Mouse (Mus musculus) midbrain, embryonic 15.5 days (tissue): ENCODE results near the gene Ppme1. TPM values are rescaled to one million over a fixed set of nuclear protein-coding genes. Genes with fewer than 3 reads are reported as not detected.

ENCODE experiments used
- ATAC-seq: fragments of 200-750 bp; cut with Nextera tagmentation; replicated peaks from 2 replicates; pipeline ENCODE4 v1.8.0; 2017; ENCODE audit warnings: moderate TSS enrichment
- H3K27ac ChIP-seq: fragments of 300-500 bp; sonication (generic); 2 replicates; pipeline ENCODE4 v1.5.1; 2015; ENCODE audit warnings: mild to moderate bottlenecking, inconsistent platforms
- H3K27me3 ChIP-seq: fragments of 300-500 bp; sonication (generic); replicated peaks from 2 replicates; pipeline ENCODE4 v1.6.1; 2015; ENCODE audit warnings: inconsistent platforms
- H3K36me3 ChIP-seq: fragments of 300-500 bp; sonication (generic); replicated peaks from 2 replicates; pipeline ENCODE4 v1.6.1; 2015; ENCODE audit warnings: inconsistent platforms
- H3K4me1 ChIP-seq: fragments of 300-500 bp; sonication (generic); 2 replicates; pipeline ENCODE4 v1.6.1; 2015; ENCODE audit warnings: inconsistent platforms
- H3K4me2 ChIP-seq: fragments of 300-500 bp; sonication (generic); 2 replicates; pipeline ENCODE4 v1.6.1; 2015; ENCODE audit warnings: inconsistent platforms, mild to moderate bottlenecking, moderate library complexity
- H3K4me3 ChIP-seq: fragments of 300-500 bp; sonication (generic); 2 replicates; pipeline ENCODE4 v1.5.1; 2015; ENCODE audit warnings: mild to moderate bottlenecking, inconsistent platforms
- H3K9ac ChIP-seq: fragments of 300-500 bp; sonication (generic); 2 replicates; pipeline ENCODE4 v1.6.1; 2015; ENCODE audit warnings: mild to moderate bottlenecking, inconsistent platforms
- H3K9me3 ChIP-seq: fragments of 300-500 bp; sonication (generic); 2 replicates; pipeline ENCODE4 v1.6.1; 2016; ENCODE audit warnings: inconsistent platforms
- WGBS: fragments of 180-500 bp; shearing (Covaris S2); methylation state at CpG from one replicate; pipeline ENCODE4 v1.1.7; 2015; ENCODE audit warnings: mixed read lengths; 5-methylcytosine and 5-hydroxymethylcytosine counted together
- polyA plus RNA-seq: library from polyadenylated mRNA; unstranded; fragments of >200 nt; fragmentation: Nextera tagmentation; extraction: Ambion mirVana; gene quantifications from 2 replicates; pipeline ENCODE4 v1.2.1, GENCODE M21; 2015

The Ppme1 gene
- 183 and 188 TPM in 2 replicates for polyA plus RNA-seq

- WGBS = under 1% methylated on average over 54 of the region's 54 CpGs
- Histone ChIP-seq H3K36me3 (no peaks in the 10 kb centered on the region), H3K9ac (peak within 1 kb of the TSS; percentile 74), H3K27ac (peak within 1 kb of the TSS; percentile 89), H3K4me3 (peak within 1 kb of the TSS; percentile 68), H3K9me3 (no peaks in the 10 kb centered on the region), H3K4me2 (peak within 1 kb of the TSS; percentile 63), H3K27me3 (no peaks in the 10 kb centered on the region), H3K4me1 (peaks cover 29% of the 10 kb centered on the region)
- peak; percentile 99 for ATAC-seq
Observed at GRCm38 (mm10) chr7:100371495-100372451, at the start of gene Ppme1, which contains the start of gene C2cd3. Gene Ppme1 (minus strand): TSS chr7:100372307. Gene C2cd3 (plus strand): TSS chr7:100372233.

GRCm38 (mm10) chr7:100408684-100409083 lies 36.6 kb upstream of the Ppme1 start:
- ATAC-seq = no peak
- Histone ChIP-seq H3K4me2 (no peak overlapping the region), H3K9ac (no peak overlapping the region), H3K36me3 (peaks cover 42% of the 10 kb centered on the region), H3K27ac (no peak overlapping the region), H3K4me3 (no peak overlapping the region), H3K9me3 (no peaks in the 10 kb centered on the region), H3K27me3 (no peaks in the 10 kb centered on the region), H3K4me1 (no peaks in the 10 kb centered on the region)
- WGBS = 95% methylated on average over 4 of the region's 4 CpGs

GRCm38 (mm10) chr7:100407677-100408076 lies 35.6 kb upstream of the Ppme1 start:
- ATAC-seq = no peak
- no peaks in the 10 kb centered on the region for H3K9me3 ChIP-seq
- H3K36me3 ChIP-seq = peaks cover 35% of the 10 kb centered on the region
- no peak overlapping the region for H3K4me2 ChIP-seq
- no peak overlapping the region for H3K9ac ChIP-seq
- no peaks in the 10 kb centered on the region for H3K4me1 ChIP-seq
- H3K27me3 ChIP-seq = no peaks in the 10 kb centered on the region
- WGBS = 96% methylated on average over 5 of the region's 5 CpGs
- no peak overlapping the region for H3K4me3 ChIP-seq
- no peak overlapping the region for H3K27ac ChIP-seq

DNA sequence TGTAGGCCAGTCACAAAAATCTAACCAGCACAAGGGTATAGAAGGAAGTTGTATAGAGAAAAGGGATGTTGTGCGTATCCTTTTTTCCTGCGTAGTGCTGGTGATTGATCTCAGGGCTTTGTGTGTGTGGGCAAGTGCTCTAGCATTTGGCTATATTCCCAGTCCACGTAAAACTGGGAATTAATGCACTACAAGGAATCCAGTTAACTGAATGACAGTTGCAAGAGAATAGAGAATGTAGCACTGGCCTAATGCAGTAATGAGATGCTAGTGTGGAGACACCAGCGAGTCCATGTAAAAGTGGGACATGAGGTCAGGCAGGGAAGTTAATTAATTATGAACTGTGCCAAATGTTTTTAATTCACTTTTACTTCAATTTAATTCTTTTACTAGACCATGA lies 30.6 kb upstream of the Ppme1 start:
- Histone ChIP-seq H3K9me3 (no peaks in the 10 kb centered on the region), H3K9ac (no peak overlapping the region), H3K4me3 (no peak overlapping the region), H3K27me3 (no peaks in the 10 kb centered on the region), H3K4me1 (no peaks in the 10 kb centered on the region), H3K36me3 (peaks cover 28% of the 10 kb centered on the region), H3K4me2 (no peak overlapping the region), H3K27ac (no peak overlapping the region)
- ATAC-seq = no peak
- WGBS = 66% methylated on average over 4 of the region's 4 CpGs

GRCm38 (mm10) chr7:100400899-100401539 lies 28.9 kb upstream of the Ppme1 start:
- ATAC-seq = no peak
- Histone ChIP-seq H3K27ac (no peak overlapping the region), H3K27me3 (no peaks in the 10 kb centered on the region), H3K4me2 (no peak overlapping the region), H3K9me3 (no peaks in the 10 kb centered on the region), H3K4me1 (no peaks in the 10 kb centered on the region), H3K36me3 (peaks cover 26% of the 10 kb centered on the region; the same call in 1 of the 2 replicates), H3K4me3 (no peak overlapping the region), H3K9ac (no peak overlapping the region)
- 78% methylated on average over 4 of the region's 4 CpGs for WGBS

GRCm38 (mm10) chr7:100399231-100399913 lies 27.3 kb upstream of the Ppme1 start:
- no peaks in the 10 kb centered on the region for H3K9me3 ChIP-seq
- H3K27me3 ChIP-seq = no peaks in the 10 kb centered on the region
- ATAC-seq = no peak
- 51% methylated on average over 8 of the region's 8 CpGs for whole genome bisulfite sequencing
- H3K4me1 ChIP-seq = no peaks in the 10 kb centered on the region
- H3K36me3 ChIP-seq = peaks cover 31% of the 10 kb centered on the region; the same call in 1 of the 2 replicates
- no peak overlapping the region for H3K27ac ChIP-seq
- no peak overlapping the region for H3K9ac ChIP-seq
- H3K4me3 ChIP-seq = no peak overlapping the region
- no peak overlapping the region for H3K4me2 ChIP-seq

- no peaks in the 10 kb centered on the region for H3K4me1 ChIP-seq
- H3K4me2 ChIP-seq = no peak overlapping the region
- H3K9ac ChIP-seq = no peak overlapping the region
- no peak overlapping the region for H3K27ac ChIP-seq
- no peaks in the 10 kb centered on the region for H3K27me3 ChIP-seq
- H3K36me3 ChIP-seq = peaks cover 43% of the 10 kb centered on the region; the same call in 1 of the 2 replicates
- ATAC-seq = no peak
- 79% methylated on average over 2 of the region's 2 CpGs for WGBS
- no peaks in the 10 kb centered on the region for H3K9me3 ChIP-seq
- H3K4me3 ChIP-seq = no peak overlapping the region
Observed at GRCm38 (mm10) chr7:100392265-100392664, 20.2 kb upstream of the Ppme1 start.

DNA sequence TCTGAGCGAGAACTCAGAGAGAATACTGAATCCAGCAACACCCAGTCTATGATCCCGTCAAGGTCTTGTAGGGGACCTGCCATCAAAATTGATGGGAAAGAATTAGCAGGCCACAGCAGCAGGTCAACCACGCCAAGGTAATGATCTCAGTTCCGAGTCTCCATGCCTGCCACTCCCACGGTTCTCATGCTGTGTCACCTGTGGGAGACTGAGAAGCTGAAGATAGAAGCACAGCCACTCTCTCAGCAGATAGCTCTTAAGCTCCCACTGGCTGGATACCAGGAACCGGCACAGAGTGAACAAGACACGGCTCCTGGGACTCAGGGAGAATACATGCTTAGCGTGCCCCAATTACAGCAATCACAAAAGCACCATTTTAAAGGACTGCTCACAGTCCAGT lies 18.1 kb upstream of the Ppme1 start:
- no peak overlapping the region for H3K4me3 ChIP-seq
- H3K4me2 ChIP-seq = no peak overlapping the region
- H3K4me1 ChIP-seq = no peaks in the 10 kb centered on the region
- no peaks in the 10 kb centered on the region for H3K9me3 ChIP-seq
- no peak overlapping the region for H3K9ac ChIP-seq
- peaks cover 31% of the 10 kb centered on the region; the same call in 1 of the 2 replicates for H3K36me3 ChIP-seq
- ATAC-seq = no peak
- 96% methylated on average over 8 of the region's 8 CpGs for WGBS
- no peaks in the 10 kb centered on the region for H3K27me3 ChIP-seq
- H3K27ac ChIP-seq = no peak overlapping the region

- Histone ChIP-seq H3K27ac (no peak overlapping the region), H3K9ac (no peak overlapping the region), H3K36me3 (peaks cover 23% of the 10 kb centered on the region; the same call in 1 of the 2 replicates), H3K9me3 (no peaks in the 10 kb centered on the region), H3K4me1 (no peaks in the 10 kb centered on the region), H3K4me2 (no peak overlapping the region), H3K27me3 (no peaks in the 10 kb centered on the region), H3K4me3 (no peak overlapping the region)
- WGBS = 91% methylated on average over 2 of the region's 2 CpGs
- ATAC-seq = no peak
Observed at GRCm38 (mm10) chr7:100388174-100388573, 16.1 kb upstream of the Ppme1 start.

DNA sequence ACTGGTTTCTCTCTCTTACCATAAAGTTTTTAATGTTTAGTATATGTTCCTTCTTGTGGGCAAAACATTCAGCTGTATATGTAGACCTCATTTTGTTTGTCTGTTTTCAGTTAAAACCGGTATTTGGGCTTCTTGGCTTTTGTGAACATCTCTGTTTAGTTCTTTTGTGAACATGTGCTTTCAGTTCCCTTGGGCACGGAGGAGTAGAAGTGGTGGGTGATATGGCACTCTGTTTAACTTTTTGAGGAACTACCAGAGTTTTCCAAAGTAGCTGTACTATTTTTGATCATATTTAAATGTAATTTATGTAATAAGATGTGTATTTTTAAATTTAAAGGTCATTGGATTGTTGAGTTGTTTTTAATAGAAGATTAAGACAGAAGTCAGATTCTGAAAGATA lies 11.1 kb upstream of the Ppme1 start:
- H3K4me2 ChIP-seq = no peak overlapping the region
- H3K4me3 ChIP-seq = no peak overlapping the region
- no peak overlapping the region for H3K27ac ChIP-seq
- H3K9ac ChIP-seq = no peak overlapping the region
- no peaks in the 10 kb centered on the region for H3K9me3 ChIP-seq
- H3K36me3 ChIP-seq = peaks cover 24% of the 10 kb centered on the region
- ATAC-seq = no peak
- H3K27me3 ChIP-seq = no peaks in the 10 kb centered on the region
- H3K4me1 ChIP-seq = no peaks in the 10 kb centered on the region
- WGBS = 85% methylated on average over 2 of the region's 2 CpGs

DNA sequence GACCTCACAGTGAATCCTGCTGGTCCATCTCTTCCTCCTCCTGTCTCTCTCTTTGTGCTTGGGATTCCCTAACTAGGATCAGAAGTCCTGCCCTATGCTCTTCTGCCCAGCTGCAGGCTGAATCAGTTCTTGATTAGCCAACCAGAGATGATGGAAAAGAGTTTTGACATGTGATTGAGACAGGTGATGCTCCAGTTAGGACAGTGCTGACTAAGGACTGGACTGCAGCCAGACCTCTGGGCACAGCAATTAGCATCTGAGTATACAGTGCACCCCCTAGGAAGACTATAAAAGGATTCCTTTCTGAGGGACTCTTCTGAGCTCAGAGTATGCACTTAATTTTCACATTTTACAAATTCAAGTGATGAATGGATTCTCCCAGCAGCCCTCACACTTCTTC lies 9.1 kb upstream of the Ppme1 start:
- no peak overlapping the region for H3K4me2 ChIP-seq
- H3K36me3 ChIP-seq = peaks cover 24% of the 10 kb centered on the region
- H3K27me3 ChIP-seq = no peaks in the 10 kb centered on the region
- H3K9ac ChIP-seq = no peak overlapping the region
- no peaks in the 10 kb centered on the region for H3K4me1 ChIP-seq
- ATAC-seq = no peak
- no peaks in the 10 kb centered on the region for H3K9me3 ChIP-seq
- H3K4me3 ChIP-seq = no peak overlapping the region
- H3K27ac ChIP-seq = no peak overlapping the region

- H3K36me3 ChIP-seq = peaks cover 24% of the 10 kb centered on the region
- H3K4me1 ChIP-seq = peaks cover 2% of the 10 kb centered on the region
- no peak for ATAC-seq
Observed at GRCm38 (mm10) chr7:100378257-100378656, 6.2 kb upstream of the Ppme1 start.

More at GRCm38 (mm10) chr7:100378257-100378656, 6.2 kb upstream of the Ppme1 start:
- WGBS = 91% methylated on average over 2 of the region's 2 CpGs
- H3K4me2 ChIP-seq = no peak overlapping the region
- no peaks in the 10 kb centered on the region for H3K9me3 ChIP-seq
- H3K9ac ChIP-seq = no peak overlapping the region
- H3K27me3 ChIP-seq = no peaks in the 10 kb centered on the region
- H3K4me3 ChIP-seq = no peak overlapping the region
- no peak overlapping the region for H3K27ac ChIP-seq
